Mouse (Mus musculus): ENCODE data around the gene Ralgps1. TPM values are rescaled to one million over a fixed set of nuclear protein-coding genes. Genes with fewer than 3 reads are reported as not detected.

Gene Ralgps1
- polyA plus RNA-seq, 1 experiment, result 9.5 TPM

GRCm38 (mm10) chr2:33210841-33211240 lies 160.4 kb downstream of the Ralgps1 start:
- H3K4me3 ChIP-seq (ENCODE audit: low read depth, low read length), result no peak overlapping the region
- TF ChIP-seq POLR2A (IDR thresholded peaks at IDR 0.05; ENCODE audit: low read depth, low read length) (no peak), CTCF (IDR thresholded peaks at IDR 0.05; ENCODE audit: extremely low read depth, insufficient read length, insufficient replicate concordance, low read depth, low read length) (no peak)
- WGBS, result 54% methylated on average over 2 of the region's 2 CpGs
- no peaks in the 10 kb centered on the region for H3K27me3 ChIP-seq (ENCODE audit: control insufficient read depth, insufficient read depth, low read length)
- H3K27ac ChIP-seq (ENCODE audit: insufficient read depth, low read depth, low read length), result no peak overlapping the region
- no peaks in the 10 kb centered on the region for H3K4me1 ChIP-seq (ENCODE audit: control insufficient read depth, insufficient read depth, insufficient read length, low read length)
- H3K36me3 ChIP-seq (ENCODE audit: control insufficient read depth, insufficient read depth, low read length), result no peaks in the 10 kb centered on the region

- Histone ChIP-seq H3K4me1 (ENCODE audit: control insufficient read depth, insufficient read depth, insufficient read length, low read length) (peaks cover 3% of the 10 kb centered on the region; the same call in 1 of the 2 replicates), H3K36me3 (ENCODE audit: control insufficient read depth, insufficient read depth, low read length) (no peaks in the 10 kb centered on the region), H3K4me3 (ENCODE audit: low read depth, low read length) (no peak overlapping the region), H3K27me3 (ENCODE audit: control insufficient read depth, insufficient read depth, low read length) (no peaks in the 10 kb centered on the region), H3K27ac (ENCODE audit: insufficient read depth, low read depth, low read length) (no peak overlapping the region)
- WGBS, result 80% methylated on average over 5 of the region's 5 CpGs
- TF ChIP-seq POLR2A (IDR thresholded peaks at IDR 0.05; ENCODE audit: low read depth, low read length) (no peak), CTCF (IDR thresholded peaks at IDR 0.05; ENCODE audit: extremely low read depth, insufficient read length, insufficient replicate concordance, low read depth, low read length) (no peak)
Observed at GRCm38 (mm10) chr2:33208134-33208533, 163.2 kb downstream of the Ralgps1 start.

- TF ChIP-seq POLR2A (IDR thresholded peaks at IDR 0.05; ENCODE audit: low read depth, low read length) (no peak), CTCF (IDR thresholded peaks at IDR 0.05; ENCODE audit: extremely low read depth, insufficient read length, insufficient replicate concordance, low read depth, low read length) (no peak)
- no peaks in the 10 kb centered on the region for H3K27me3 ChIP-seq (ENCODE audit: control insufficient read depth, insufficient read depth, low read length)
- 58% methylated on average over 4 of the region's 4 CpGs for WGBS
- no peaks in the 10 kb centered on the region for H3K36me3 ChIP-seq (ENCODE audit: control insufficient read depth, insufficient read depth, low read length)
- H3K27ac ChIP-seq (ENCODE audit: insufficient read depth, low read depth, low read length), result no peak overlapping the region
- H3K4me1 ChIP-seq (ENCODE audit: control insufficient read depth, insufficient read depth, insufficient read length, low read length), result peaks cover 3% of the 10 kb centered on the region; the same call in 1 of the 2 replicates
- no peak overlapping the region for H3K4me3 ChIP-seq (ENCODE audit: low read depth, low read length)
Observed at GRCm38 (mm10) chr2:33207069-33207468, 164.2 kb downstream of the Ralgps1 start.

- Histone ChIP-seq H3K27ac (ENCODE audit: insufficient read depth, low read depth, low read length) (no peak overlapping the region), H3K4me3 (ENCODE audit: low read depth, low read length) (no peak overlapping the region), H3K27me3 (ENCODE audit: control insufficient read depth, insufficient read depth, low read length) (no peaks in the 10 kb centered on the region), H3K4me1 (ENCODE audit: control insufficient read depth, insufficient read depth, insufficient read length, low read length) (peaks cover 3% of the 10 kb centered on the region; the same call in 1 of the 2 replicates), H3K36me3 (ENCODE audit: control insufficient read depth, insufficient read depth, low read length) (no peaks in the 10 kb centered on the region)
- TF ChIP-seq CTCF (IDR thresholded peaks at IDR 0.05; ENCODE audit: extremely low read depth, insufficient read length, insufficient replicate concordance, low read depth, low read length) (no peak), POLR2A (IDR thresholded peaks at IDR 0.05; ENCODE audit: low read depth, low read length) (no peak)
- 56% methylated on average over 14 of the region's 14 CpGs for WGBS
Observed at GRCm38 (mm10) chr2:33205939-33206525, 165.3 kb downstream of the Ralgps1 start.

- peaks cover 3% of the 10 kb centered on the region; the same call in 1 of the 2 replicates for H3K4me1 ChIP-seq (ENCODE audit: control insufficient read depth, insufficient read depth, insufficient read length, low read length)
- WGBS, result 73% methylated on average over 5 of the region's 5 CpGs
- TF ChIP-seq CTCF (IDR thresholded peaks at IDR 0.05; ENCODE audit: extremely low read depth, insufficient read length, insufficient replicate concordance, low read depth, low read length), result no peak
- no peak for TF ChIP-seq POLR2A (IDR thresholded peaks at IDR 0.05; ENCODE audit: low read depth, low read length)
Observed at GRCm38 (mm10) chr2:33204980-33205379, 166.3 kb downstream of the Ralgps1 start.

GRCm38 (mm10) chr2:33203284-33203683 lies 168.0 kb downstream of the Ralgps1 start:
- H3K36me3 ChIP-seq (ENCODE audit: control insufficient read depth, insufficient read depth, low read length), result no peaks in the 10 kb centered on the region
- H3K4me3 ChIP-seq (ENCODE audit: low read depth, low read length), result no peak overlapping the region
- H3K27ac ChIP-seq (ENCODE audit: insufficient read depth, low read depth, low read length), result no peak overlapping the region
- 34% methylated on average over 6 of the region's 6 CpGs for WGBS
- peaks cover 3% of the 10 kb centered on the region; the same call in 1 of the 2 replicates for H3K4me1 ChIP-seq (ENCODE audit: control insufficient read depth, insufficient read depth, insufficient read length, low read length)
- no peaks in the 10 kb centered on the region for H3K27me3 ChIP-seq (ENCODE audit: control insufficient read depth, insufficient read depth, low read length)
- TF ChIP-seq POLR2A (IDR thresholded peaks at IDR 0.05; ENCODE audit: low read depth, low read length) (no peak), CTCF (IDR thresholded peaks at IDR 0.05; ENCODE audit: extremely low read depth, insufficient read length, insufficient replicate concordance, low read depth, low read length) (no peak)

More at GRCm38 (mm10) chr2:33204980-33205379, 166.3 kb downstream of the Ralgps1 start:
- no peaks in the 10 kb centered on the region for H3K27me3 ChIP-seq (ENCODE audit: control insufficient read depth, insufficient read depth, low read length)
- H3K27ac ChIP-seq (ENCODE audit: insufficient read depth, low read depth, low read length), result no peak overlapping the region
- H3K36me3 ChIP-seq (ENCODE audit: control insufficient read depth, insufficient read depth, low read length), result no peaks in the 10 kb centered on the region
- no peak overlapping the region for H3K4me3 ChIP-seq (ENCODE audit: low read depth, low read length)

DNA sequence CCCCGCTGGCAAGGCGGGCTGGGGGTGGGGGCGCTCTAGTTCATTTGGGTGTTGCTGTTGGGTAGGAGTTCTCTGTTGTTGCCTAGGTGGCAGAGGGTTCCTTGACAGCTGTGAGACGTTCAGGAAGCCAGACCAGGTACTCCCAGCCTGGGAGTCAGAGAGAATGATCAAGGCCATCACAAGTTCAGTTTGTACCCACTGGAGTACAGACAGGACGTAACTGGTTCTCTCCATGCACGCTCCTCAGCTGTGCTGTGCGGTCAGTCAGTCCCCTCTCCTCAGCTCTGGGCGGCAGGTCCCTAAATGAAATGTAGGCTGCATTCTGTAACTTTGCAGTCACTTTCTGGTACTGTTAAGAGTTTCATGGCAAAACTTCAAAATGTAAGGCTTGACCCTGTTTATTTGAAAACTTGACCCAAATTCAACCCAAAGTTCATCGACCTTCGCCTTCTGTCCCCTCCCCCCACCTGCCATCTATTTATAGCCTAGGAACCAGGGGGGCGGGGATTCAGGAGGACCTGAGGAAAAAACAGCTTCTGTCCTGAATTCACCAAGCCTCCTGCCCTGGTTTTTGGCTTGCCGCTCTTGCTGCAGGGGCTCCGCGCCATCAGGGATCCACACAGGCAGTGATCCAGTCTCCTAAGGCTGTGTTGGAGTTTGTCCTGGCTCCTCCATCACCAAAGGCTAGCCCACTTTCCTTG lies 170.8 kb downstream of the Ralgps1 start:
- Histone ChIP-seq H3K27me3 (ENCODE audit: control insufficient read depth, insufficient read depth, low read length) (no peaks in the 10 kb centered on the region), H3K4me3 (ENCODE audit: low read depth, low read length) (no peak overlapping the region), H3K36me3 (ENCODE audit: control insufficient read depth, insufficient read depth, low read length) (no peaks in the 10 kb centered on the region), H3K4me1 (ENCODE audit: control insufficient read depth, insufficient read depth, insufficient read length, low read length) (peaks cover 3% of the 10 kb centered on the region; the same call in 1 of the 2 replicates), H3K27ac (ENCODE audit: insufficient read depth, low read depth, low read length) (no peak overlapping the region)
- no peak for TF ChIP-seq CTCF (IDR thresholded peaks at IDR 0.05; ENCODE audit: extremely low read depth, insufficient read length, insufficient replicate concordance, low read depth, low read length)
- no peak for TF ChIP-seq POLR2A (IDR thresholded peaks at IDR 0.05; ENCODE audit: low read depth, low read length)
- WGBS, result 77% methylated on average over 14 of the region's 14 CpGs
